Mouse (Mus musculus): ENCODE measurements around the gene Mob1b. TPM values are rescaled to one million over a fixed set of nuclear protein-coding genes. Genes with fewer than 3 reads are reported as not detected.
"Not testable (repeated sequence)": the region's sequence is repeated elsewhere in the genome, so short reads cannot be mapped to it uniquely, and the experiment has no call there.

Gene Mob1b
- total RNA-seq, 4 experiments from 2014 or later = 17.0 to 25.0 (median 20.9) TPM

- DNase-seq (ENCODE audit: low spot score) = no peak
These were observed 21.3 kb upstream of the Mob1b start for GRCm38 (mm10) chr5:88699251-88699913.

- no peak for DNase-seq (ENCODE audit: low spot score)
These were observed 18.6 kb upstream of the Mob1b start for GRCm38 (mm10) chr5:88702041-88702440.

GRCm38 (mm10) chr5:88703551-88703950 is 17.1 kb upstream of the Mob1b start:
- no peak for DNase-seq (ENCODE audit: low spot score)

- no peak for DNase-seq (ENCODE audit: low spot score)
These were observed 9.5 kb upstream of the Mob1b start for GRCm38 (mm10) chr5:88711128-88711527.

- peak; percentile 26 for DNase-seq (ENCODE audit: low spot score)
These were observed 8.9 kb upstream of the Mob1b start for GRCm38 (mm10) chr5:88711618-88712224.

- DNase-seq (ENCODE audit: low spot score) = no peak
These were observed 8.3 kb upstream of the Mob1b start for GRCm38 (mm10) chr5:88712328-88712727.

GRCm38 (mm10) chr5:88716983-88717382 is 3.7 kb upstream of the Mob1b start:
- DNase-seq (ENCODE audit: low spot score) = no peak

- DNase-seq (ENCODE audit: low spot score) = no peak
These were observed 384 bp downstream of the Mob1b start for GRCm38 (mm10) chr5:88721003-88721475.

GRCm38 (mm10) chr5:88721565-88722212 is 1.0 kb downstream of the Mob1b start:
- no peak for DNase-seq (ENCODE audit: low spot score)

GRCm38 (mm10) chr5:88722213-88722600 is 1.6 kb downstream of the Mob1b start:
- DNase-seq (ENCODE audit: low spot score) = no peak

GRCm38 (mm10) chr5:88724030-88724429 is 3.4 kb downstream of the Mob1b start:
- no peak for DNase-seq (ENCODE audit: low spot score)

- no peak for DNase-seq (ENCODE audit: low spot score)
These were observed 7.0 kb downstream of the Mob1b start for GRCm38 (mm10) chr5:88727593-88728144.

GRCm38 (mm10) chr5:88734786-88735185 is 14.1 kb downstream of the Mob1b start:
- no peak for DNase-seq (ENCODE audit: low spot score)

- DNase-seq (ENCODE audit: low spot score) = not testable (repeated sequence)
These were observed 20.4 kb downstream of the Mob1b start for GRCm38 (mm10) chr5:88741065-88741464.

GRCm38 (mm10) chr5:88747774-88748173 is 27.1 kb downstream of the Mob1b start:
- no peak for DNase-seq (ENCODE audit: low spot score)

- no peak for DNase-seq (ENCODE audit: low spot score)
These were observed 32.5 kb downstream of the Mob1b start for GRCm38 (mm10) chr5:88753199-88753598.

GRCm38 (mm10) chr5:88762611-88763010 is 42.0 kb downstream of the Mob1b start:
- no peak for DNase-seq (ENCODE audit: low spot score)

GRCm38 (mm10) chr5:88764430-88764986 is 43.9 kb downstream of the Mob1b start:
- DNase-seq (ENCODE audit: low spot score) = no peak

GRCm38 (mm10) chr5:88764987-88765481 is 44.4 kb downstream of the Mob1b start, which contains the start of gene Dck:
TSS of gene Dck (plus strand) at chr5:88764996.
- peak; percentile 97 for DNase-seq (ENCODE audit: low spot score)

GRCm38 (mm10) chr5:88765587-88765986 is 44.9 kb downstream of the Mob1b start:
- DNase-seq (ENCODE audit: low spot score) = no peak

- no peak for DNase-seq (ENCODE audit: low spot score)
These were observed 45.5 kb downstream of the Mob1b start for GRCm38 (mm10) chr5:88766121-88766520.

- DNase-seq (ENCODE audit: low spot score) = no peak
These were observed 46.2 kb downstream of the Mob1b start for GRCm38 (mm10) chr5:88766863-88767262.

Measured in heart, adult 8-10 months (tissue).